Mouse (Mus musculus): Measurements from ENCODE around the gene Slf2. TPM values are rescaled to one million over a fixed set of nuclear protein-coding genes. Genes with fewer than 3 reads are reported as not detected.

The Slf2 gene
- polyA plus RNA-seq, 1 experiment from 2014 or later, result 56.3 TPM

GRCm38 (mm10) chr19:44988321-44988720, 57.4 kb downstream of the Slf2 start:
- Histone ChIP-seq H3K4me1 (peaks cover 55% of the 10 kb centered on the region), H3K27ac (replicated peaks) (no peak overlapping the region; the same call in 1 of the 2 replicates), H3K27me3 (replicated peaks; ENCODE audit: low read depth, poor library complexity, severe bottlenecking) (0 out of 2 replicates have a peak, but pooled peaks cover 18% of the 10 kb centered on the region), H3K4me3 (peak overlapping the region; percentile 87), H3K9me3 (no peaks in the 10 kb centered on the region), H3K36me3 (replicated peaks) (peaks cover 16% of the 10 kb centered on the region; the same call in 1 of the 2 replicates)
- no peak for DNase-seq (ENCODE audit: low spot score)
- 29% methylated on average over 9 of the region's 9 CpGs for WGBS

- Histone ChIP-seq H3K4me3 (peak within 1 kb of the TSS; percentile 87), H3K27me3 (replicated peaks; ENCODE audit: low read depth, poor library complexity, severe bottlenecking) (0 out of 2 replicates have a peak, but pooled peaks cover 18% of the 10 kb centered on the region), H3K4me1 (peaks cover 55% of the 10 kb centered on the region), H3K36me3 (replicated peaks) (peaks cover 11% of the 10 kb centered on the region; the same call in 1 of the 2 replicates), H3K27ac (replicated peaks) (peak within 1 kb of the TSS; percentile 89), H3K9me3 (no peaks in the 10 kb centered on the region)
- WGBS, result under 1% methylated on average over 56 of the region's 58 CpGs
- DNase-seq (ENCODE audit: low spot score), result peak; percentile 80
Observed at GRCm38 (mm10) chr19:44988831-44989566, 58.0 kb downstream of the Slf2 start, which contains the start of gene Sema4g. Gene Sema4g, plus strand, starts transcription at chr19:44989101.

GRCm38 (mm10) chr19:44989567-44990495, 58.9 kb downstream of the Slf2 start:
- WGBS, result 6% methylated on average over 22 of the region's 22 CpGs
- H3K9me3 ChIP-seq, result no peaks in the 10 kb centered on the region
- 0 out of 2 replicates have a peak, but pooled peaks cover 18% of the 10 kb centered on the region for H3K27me3 ChIP-seq (replicated peaks; ENCODE audit: low read depth, poor library complexity, severe bottlenecking)
- peaks cover 11% of the 10 kb centered on the region; the same call in 1 of the 2 replicates for H3K36me3 ChIP-seq (replicated peaks)
- no peak for DNase-seq (ENCODE audit: low spot score)
- H3K4me3 ChIP-seq, result peak overlapping the region; percentile 87
- H3K27ac ChIP-seq (replicated peaks), result peak overlapping the region; percentile 89
- H3K4me1 ChIP-seq, result peaks cover 55% of the 10 kb centered on the region

GRCm38 (mm10) chr19:44991031-44991430, 60.1 kb downstream of the Slf2 start:
- WGBS, result 78% methylated on average over 8 of the region's 8 CpGs
- Histone ChIP-seq H3K4me1 (peaks cover 55% of the 10 kb centered on the region), H3K27ac (replicated peaks) (no peak overlapping the region), H3K9me3 (no peaks in the 10 kb centered on the region), H3K27me3 (replicated peaks; ENCODE audit: low read depth, poor library complexity, severe bottlenecking) (0 out of 2 replicates have a peak, but pooled peaks cover 18% of the 10 kb centered on the region), H3K4me3 (peak overlapping the region; percentile 87; the same call in 1 of the 2 replicates), H3K36me3 (replicated peaks) (peaks cover 13% of the 10 kb centered on the region; the same call in 1 of the 2 replicates)
- no peak for DNase-seq (ENCODE audit: low spot score)

- Histone ChIP-seq H3K4me1 (peaks cover 56% of the 10 kb centered on the region), H3K27me3 (replicated peaks; ENCODE audit: low read depth, poor library complexity, severe bottlenecking) (0 out of 2 replicates have a peak, but pooled peaks cover 11% of the 10 kb centered on the region), H3K9me3 (no peaks in the 10 kb centered on the region), H3K36me3 (replicated peaks) (peaks cover 23% of the 10 kb centered on the region), H3K4me3 (peak overlapping the region; percentile 17), H3K27ac (replicated peaks) (peak overlapping the region; percentile 44)
- 36% methylated on average over 7 of the region's 7 CpGs for WGBS
- DNase-seq (ENCODE audit: low spot score), result no peak
Observed at GRCm38 (mm10) chr19:44992246-44992645, 61.3 kb downstream of the Slf2 start.

GRCm38 (mm10) chr19:44992712-44993111, 61.8 kb downstream of the Slf2 start:
- DNase-seq (ENCODE audit: low spot score), result no peak
- Histone ChIP-seq H3K27ac (replicated peaks) (peak overlapping the region; percentile 44; the same call in 1 of the 2 replicates), H3K27me3 (replicated peaks; ENCODE audit: low read depth, poor library complexity, severe bottlenecking) (0 out of 2 replicates have a peak, but pooled peaks cover 11% of the 10 kb centered on the region), H3K4me1 (peaks cover 57% of the 10 kb centered on the region), H3K4me3 (peak overlapping the region; percentile 17), H3K36me3 (replicated peaks) (peaks cover 28% of the 10 kb centered on the region), H3K9me3 (no peaks in the 10 kb centered on the region)
- WGBS, result 55% methylated on average over 7 of the region's 7 CpGs

- peak; percentile 29 for DNase-seq (ENCODE audit: low spot score)
- Histone ChIP-seq H3K27me3 (replicated peaks; ENCODE audit: low read depth, poor library complexity, severe bottlenecking) (no peaks in the 10 kb centered on the region), H3K9me3 (no peaks in the 10 kb centered on the region), H3K4me3 (no peak overlapping the region), H3K36me3 (replicated peaks) (peaks cover 71% of the 10 kb centered on the region), H3K4me1 (peaks cover 14% of the 10 kb centered on the region), H3K27ac (replicated peaks) (no peak overlapping the region)
- WGBS, result 73% methylated on average over 11 of the region's 11 CpGs
Observed at GRCm38 (mm10) chr19:44997786-44998185, 66.8 kb downstream of the Slf2 start.

- WGBS, result 87% methylated on average over 8 of the region's 8 CpGs
- H3K36me3 ChIP-seq (replicated peaks), result peaks cover 85% of the 10 kb centered on the region
Observed at GRCm38 (mm10) chr19:44999647-45000046, 68.7 kb downstream of the Slf2 start.

GRCm38 (mm10) chr19:45002301-45002700, 71.3 kb downstream of the Slf2 start:
- Histone ChIP-seq H3K4me1 (peaks cover 29% of the 10 kb centered on the region), H3K4me3 (no peak overlapping the region)
- WGBS, result 69% methylated on average over 3 of the region's 3 CpGs

More at GRCm38 (mm10) chr19:44999647-45000046, 68.7 kb downstream of the Slf2 start:
- DNase-seq (ENCODE audit: low spot score), result no peak
- Histone ChIP-seq H3K9me3 (no peaks in the 10 kb centered on the region), H3K4me3 (no peak overlapping the region), H3K27ac (replicated peaks) (no peak overlapping the region), H3K27me3 (replicated peaks; ENCODE audit: low read depth, poor library complexity, severe bottlenecking) (no peaks in the 10 kb centered on the region), H3K4me1 (peaks cover 13% of the 10 kb centered on the region)

GRCm38 (mm10) chr19:45003740-45004516, 73.0 kb downstream of the Slf2 start:
- Histone ChIP-seq H3K27me3 (replicated peaks; ENCODE audit: low read depth, poor library complexity, severe bottlenecking) (no peaks in the 10 kb centered on the region), H3K9me3 (no peaks in the 10 kb centered on the region), H3K4me1 (peaks cover 25% of the 10 kb centered on the region), H3K36me3 (replicated peaks) (peaks cover 78% of the 10 kb centered on the region), H3K4me3 (no peak overlapping the region), H3K27ac (replicated peaks) (no peak overlapping the region)
- 90% methylated on average over 7 of the region's 7 CpGs for WGBS
- no peak for DNase-seq (ENCODE audit: low spot score)

More at GRCm38 (mm10) chr19:45002301-45002700, 71.3 kb downstream of the Slf2 start:
- no peak for DNase-seq (ENCODE audit: low spot score)
- peaks cover 78% of the 10 kb centered on the region for H3K36me3 ChIP-seq (replicated peaks)
- no peak overlapping the region for H3K27ac ChIP-seq (replicated peaks)
- no peaks in the 10 kb centered on the region for H3K27me3 ChIP-seq (replicated peaks; ENCODE audit: low read depth, poor library complexity, severe bottlenecking)
- no peaks in the 10 kb centered on the region for H3K9me3 ChIP-seq

GRCm38 (mm10) chr19:45005444-45005843, 74.5 kb downstream of the Slf2 start, which contains the start of gene Twnk:
Gene Twnk, plus strand, starts transcription at chr19:45005663.
- peaks cover 28% of the 10 kb centered on the region for H3K4me1 ChIP-seq
- H3K27me3 ChIP-seq (replicated peaks; ENCODE audit: low read depth, poor library complexity, severe bottlenecking), result no peaks in the 10 kb centered on the region
- DNase-seq (ENCODE audit: low spot score), result peak; percentile 50
- 11% methylated on average over 16 of the region's 16 CpGs for WGBS
- peak within 1 kb of the TSS; percentile 90 for H3K27ac ChIP-seq (replicated peaks)
- peak within 1 kb of the TSS; percentile 97 for H3K4me3 ChIP-seq
- no peaks in the 10 kb centered on the region for H3K9me3 ChIP-seq
- peaks cover 77% of the 10 kb centered on the region for H3K36me3 ChIP-seq (replicated peaks)

Data from embryonic facial prominence, embryonic 10.5 days (tissue).